Comparison of ENCODE assay signal across 31 mouse cellular contexts in genomic region chr15:82307107-82307506, GRCm38 (mm10). TPM values are rescaled to one million over a fixed set of nuclear protein-coding genes. Genes with fewer than 3 reads are reported as not detected.
A peak's percentile ranks its signal among the peaks of the same experiment; 100 is the strongest.
DNase-seq lines count a peak whose midpoint lies in the region; ATAC-seq and TF ChIP-seq lines count a peak whose summit lies in the region.
"Had no signal": no experiment of that assay in that cellular context is flagged by ENCODE, and none has a peak within 500 bp of the region (broad histone marks: within the 10 kb centered on the region; RNA-seq: fewer than 3 reads in every experiment).

No protein-coding gene starts in this region.

- 0 out of 2 replicates have a peak, but pooled peaks cover 3% of the 10 kb centered on the region for H3K4me1 ChIP-seq in lung, embryonic 15.5 days
- no peaks in the 10 kb centered on the region; the same call in 1 of the 2 replicates for H3K4me1 ChIP-seq in intestine, embryonic 15.5 days (replicated peaks)
- no peaks in the 10 kb centered on the region; the same call in 1 of the 2 replicates for H3K4me1 ChIP-seq in stomach, embryonic 16.5 days (ENCODE audit: control insufficient read depth, insufficient read depth, low read length)
- H3K4me1 ChIP-seq: forebrain, embryonic 13.5 days; heart, embryonic 13.5 days; hindbrain, embryonic 10.5 days; hindbrain, embryonic 15.5 days; limb, embryonic 13.5 days; liver, embryonic 13.5 days had no signal

- ATAC-seq in lung, embryonic 15.5 days (ENCODE audit: borderline replicate concordance, extremely low read depth, low FRiP score, low TSS enrichment) = peak; percentile 72; the same call in 1 of the 2 replicates
- peak; percentile 82 for ATAC-seq in intestine, embryonic 15.5 days
- ATAC-seq in stomach, embryonic 16.5 days (ENCODE audit: insufficient read depth, low FRiP score) = peak; percentile 94
- ATAC-seq: CD4-positive, CD25-positive, alpha-beta regulatory T cell, adult 4 months; forebrain, embryonic 13.5 days; inflammation-experienced regulatory T-cells, adult 6 months; midbrain, embryonic 16.5 days had no signal

- no peak for TF ChIP-seq POLR2A in brain, embryonic 14.5 days (IDR thresholded peaks at IDR 0.05; ENCODE audit: borderline replicate concordance, extremely low read depth, insufficient read depth, insufficient read length, poor library complexity, severe bottlenecking)

- no peak overlapping the region; the same call in 1 of the 2 replicates for H3K27ac ChIP-seq in lung, embryonic 15.5 days
- H3K27ac ChIP-seq in intestine, embryonic 15.5 days = no peak overlapping the region
- peak overlapping the region; percentile 66 for H3K27ac ChIP-seq in stomach, embryonic 16.5 days (ENCODE audit: low read length)
- H3K27ac ChIP-seq: forebrain, embryonic 13.5 days; heart, embryonic 13.5 days; hindbrain, embryonic 10.5 days; hindbrain, embryonic 15.5 days; layer of hippocampus, adult 2 months; left cerebral cortex, adult 2 months; limb, embryonic 13.5 days; liver, embryonic 13.5 days had no signal

- no peak overlapping the region for H3K9ac ChIP-seq in lung, embryonic 15.5 days
- H3K9ac ChIP-seq in intestine, embryonic 15.5 days = no peak overlapping the region
- no peak overlapping the region for H3K9ac ChIP-seq in stomach, embryonic 16.5 days (ENCODE audit: low read length)
- H3K9ac ChIP-seq: forebrain, embryonic 13.5 days; heart, embryonic 13.5 days; hindbrain, embryonic 15.5 days; limb, embryonic 13.5 days; liver, embryonic 13.5 days had no signal

- no peaks in the 10 kb centered on the region for H3K36me3 ChIP-seq in lung, embryonic 15.5 days
- no peaks in the 10 kb centered on the region for H3K36me3 ChIP-seq in intestine, embryonic 15.5 days
- no peaks in the 10 kb centered on the region for H3K36me3 ChIP-seq in stomach, embryonic 16.5 days (ENCODE audit: control insufficient read depth, insufficient read depth, low read length)
- H3K36me3 ChIP-seq: heart, embryonic 13.5 days; hindbrain, embryonic 10.5 days; hindbrain, embryonic 15.5 days; limb, embryonic 13.5 days; liver, embryonic 13.5 days had no signal

- DNase-seq in lung, postnatal 14 days = no peak
- peak; percentile 8 for DNase-seq in brain, embryonic 14.5 days (ENCODE audit: low read depth)
- no peak for DNase-seq in layer of hippocampus, adult 11-12 months (ENCODE audit: low spot score)
- DNase-seq in left cerebral cortex, postnatal 36 days (ENCODE audit: low spot score in 2 of 2) = no peak
- DNase-seq: cerebellum, adult 8-10 months; cerebellum, postnatal 25 days; gastrocnemius, postnatal 10 days; heart, postnatal 14 days; kidney, adult 9 months; kidney, postnatal 10 days; liver, embryonic 13.5 days; right cerebral cortex, adult 18-20 months; spleen, adult 18-20 months had no signal

- intact Hi-C loops in left cerebral cortex, postnatal 36 days (cut with DNase I) = no loop called here

- no peak overlapping the region for H3K4me2 ChIP-seq in lung, embryonic 15.5 days
- H3K4me2 ChIP-seq in intestine, embryonic 15.5 days (replicated peaks) = no peak overlapping the region
- H3K4me2 ChIP-seq in stomach, embryonic 16.5 days (ENCODE audit: low read depth, low read length) = no peak overlapping the region
- H3K4me2 ChIP-seq: forebrain, embryonic 13.5 days; heart, embryonic 13.5 days; hindbrain, embryonic 15.5 days; limb, embryonic 13.5 days; liver, embryonic 13.5 days had no signal

- TF ChIP-seq CTCF in brain, embryonic 14.5 days (IDR thresholded peaks at IDR 0.05; ENCODE audit: borderline replicate concordance, extremely low read depth, insufficient read depth, insufficient read length) = no peak

- no peak overlapping the region for H3K4me3 ChIP-seq in lung, embryonic 15.5 days
- no peak overlapping the region for H3K4me3 ChIP-seq in intestine, embryonic 15.5 days (replicated peaks)
- no peak overlapping the region for H3K4me3 ChIP-seq in stomach, embryonic 16.5 days (replicated peaks; ENCODE audit: low read length)
- H3K4me3 ChIP-seq: forebrain, embryonic 13.5 days; heart, embryonic 13.5 days; hindbrain, embryonic 10.5 days; hindbrain, embryonic 15.5 days; layer of hippocampus, adult 2 months; left cerebral cortex, adult 2 months; limb, embryonic 13.5 days; liver, embryonic 13.5 days had no signal

- H3K27me3 ChIP-seq in lung, embryonic 15.5 days = no peaks in the 10 kb centered on the region
- H3K27me3 ChIP-seq in intestine, embryonic 15.5 days (replicated peaks) = no peaks in the 10 kb centered on the region
- no peaks in the 10 kb centered on the region for H3K27me3 ChIP-seq in stomach, embryonic 16.5 days (ENCODE audit: control insufficient read depth, insufficient read depth, low read length)
- H3K27me3 ChIP-seq: forebrain, embryonic 13.5 days; heart, embryonic 13.5 days; hindbrain, embryonic 15.5 days; limb, embryonic 13.5 days; liver, embryonic 13.5 days had no signal

- H3K9me3 ChIP-seq in lung, embryonic 15.5 days = no peaks in the 10 kb centered on the region
- H3K9me3 ChIP-seq in intestine, embryonic 15.5 days = no peaks in the 10 kb centered on the region
- H3K9me3 ChIP-seq in stomach, embryonic 16.5 days (replicated peaks; ENCODE audit: control insufficient read depth, low read length) = no peaks in the 10 kb centered on the region
- H3K9me3 ChIP-seq: forebrain, embryonic 13.5 days; heart, embryonic 13.5 days; hindbrain, embryonic 10.5 days; hindbrain, embryonic 15.5 days; limb, embryonic 13.5 days; liver, embryonic 13.5 days had no signal

- 55% methylated on average over 3 of the region's 3 CpGs for whole genome bisulfite sequencing in lung, embryonic 15.5 days
- WGBS in intestine, embryonic 15.5 days = 70% methylated on average over 3 of the region's 3 CpGs
- 59% methylated on average over 3 of the region's 3 CpGs for WGBS in stomach, embryonic 16.5 days

RNA-seq across cellular contexts. Expression of gene Wbp2nl, which starts 8.4 kb away (rescaled TPM):
- polyA plus RNA-seq in lung, embryonic 15.5 days (2015; fragmentation: Nextera tagmentation; extraction: Ambion mirVana) = 0.37 and 0.40 TPM in 2 replicates
- 0.15 and 0.19 TPM in 2 replicates for polyA plus RNA-seq in brain, embryonic 14.5 days (2012; rRNA removed)
- 0.11 and 0.13 TPM in 2 replicates for polyA plus RNA-seq in intestine, embryonic 15.5 days (2015; fragmentation: Nextera tagmentation; extraction: Ambion mirVana)
- polyA plus RNA-seq in stomach, embryonic 16.5 days (2015; fragmentation: Nextera tagmentation; extraction: Ambion mirVana) = 0.09 and 0.26 TPM in 2 replicates
- not detected for total RNA-seq in left cerebral cortex, postnatal 36 days (2021)
- total RNA-seq: adrenal gland, adult 18-20 months; gastrocnemius, postnatal 10 days; heart, adult 8-10 months; heart, postnatal 14 days; layer of hippocampus, adult 2 months; layer of hippocampus, postnatal 14 days; left cerebral cortex, adult 2 months; left cerebral cortex, postnatal 25 days; neutrophil, adult 5-6 weeks had no signal
- polyA plus RNA-seq: CD4-positive, CD25-positive, alpha-beta regulatory T cell, adult 4 months; forebrain, embryonic 13.5 days; hindbrain, embryonic 10.5 days; inflammation-experienced regulatory T-cells, adult 6 months; limb, embryonic 13.5 days had no signal

RNA-seq across cellular contexts. Expression of gene Naga, which starts 31.6 kb away (rescaled TPM):
- polyA plus RNA-seq in lung, embryonic 15.5 days (2015; fragmentation: Nextera tagmentation; extraction: Ambion mirVana) = 47.0 and 52.3 TPM in 2 replicates
- 46.0 and 46.4 TPM in 2 replicates for polyA plus RNA-seq in brain, embryonic 14.5 days (2012; rRNA removed)
- polyA plus RNA-seq in intestine, embryonic 15.5 days (2015; fragmentation: Nextera tagmentation; extraction: Ambion mirVana) = 144 and 176 TPM in 2 replicates
- polyA plus RNA-seq in stomach, embryonic 16.5 days (2015; fragmentation: Nextera tagmentation; extraction: Ambion mirVana) = 99.0 and 116 TPM in 2 replicates
- 10 to 100 TPM; 35.9 to 39.3 TPM for total RNA-seq in left cerebral cortex, postnatal 36 days (2021)

RNA-seq across cellular contexts. Expression of gene Pheta2, which starts 31.6 kb away (rescaled TPM):
- polyA plus RNA-seq in lung, embryonic 15.5 days (2015; fragmentation: Nextera tagmentation; extraction: Ambion mirVana) = 15.4 and 16.4 TPM in 2 replicates
- polyA plus RNA-seq in brain, embryonic 14.5 days (2012; rRNA removed) = 1.3 and 1.9 TPM in 2 replicates
- 13.1 and 13.4 TPM in 2 replicates for polyA plus RNA-seq in intestine, embryonic 15.5 days (2015; fragmentation: Nextera tagmentation; extraction: Ambion mirVana)
- polyA plus RNA-seq in stomach, embryonic 16.5 days (2015; fragmentation: Nextera tagmentation; extraction: Ambion mirVana) = 17.5 and 18.3 TPM in 2 replicates
- 1 to 10 TPM in 1 of 2 experiments, under 1 TPM in 1; 0.57 to 1.4 TPM for total RNA-seq in left cerebral cortex, postnatal 36 days (2021)

RNA-seq across cellular contexts. Expression of gene Smdt1, which starts 31.7 kb away (rescaled TPM):
- 235 and 254 TPM in 2 replicates for polyA plus RNA-seq in lung, embryonic 15.5 days (2015; fragmentation: Nextera tagmentation; extraction: Ambion mirVana)
- polyA plus RNA-seq in brain, embryonic 14.5 days (2012; rRNA removed) = 231 and 270 TPM in 2 replicates
- polyA plus RNA-seq in intestine, embryonic 15.5 days (2015; fragmentation: Nextera tagmentation; extraction: Ambion mirVana) = 277 and 308 TPM in 2 replicates
- 278 and 284 TPM in 2 replicates for polyA plus RNA-seq in stomach, embryonic 16.5 days (2015; fragmentation: Nextera tagmentation; extraction: Ambion mirVana)
- 100 to 1,000 TPM; 127 to 144 TPM for total RNA-seq in left cerebral cortex, postnatal 36 days (2021)

RNA-seq across cellular contexts. Expression of gene Sept3, which starts 32.4 kb away (rescaled TPM):
- polyA plus RNA-seq in lung, embryonic 15.5 days (2015; fragmentation: Nextera tagmentation; extraction: Ambion mirVana) = 4.1 and 6.3 TPM in 2 replicates
- polyA plus RNA-seq in brain, embryonic 14.5 days (2012; rRNA removed) = 426 and 484 TPM in 2 replicates
- 8.6 and 10.2 TPM in 2 replicates for polyA plus RNA-seq in intestine, embryonic 15.5 days (2015; fragmentation: Nextera tagmentation; extraction: Ambion mirVana)
- polyA plus RNA-seq in stomach, embryonic 16.5 days (2015; fragmentation: Nextera tagmentation; extraction: Ambion mirVana) = 6.1 and 6.8 TPM in 2 replicates
- total RNA-seq in left cerebral cortex, postnatal 36 days (2021) = 100 to 1,000 TPM; 503 to 533 TPM
- total RNA-seq: neutrophil, adult 5-6 weeks had no signal
- polyA plus RNA-seq: CD4-positive, CD25-positive, alpha-beta regulatory T cell, adult 4 months; inflammation-experienced regulatory T-cells, adult 6 months had no signal
